Mouse (Mus musculus) bone marrow, adult 2 months (tissue): ENCODE results near the gene Stx18.

Source experiments
- CTCF ChIP-seq: fragments of 200-500 bp; IDR thresholded peaks from 2 replicates; pipeline ENCODE4 v1.5.1; 2011; ENCODE audit warnings: low read length, control low read depth; ENCODE audit not compliant: control insufficient read depth, insufficient read depth
- POLR2A ChIP-seq: fragments of 200-500 bp; IDR thresholded peaks from 2 replicates; pipeline ENCODE4 v1.6.1; 2011; ENCODE audit warnings: low read depth, mild to moderate bottlenecking, control low read depth, low read length, borderline replicate concordance; ENCODE audit not compliant: control insufficient read depth

DNA sequence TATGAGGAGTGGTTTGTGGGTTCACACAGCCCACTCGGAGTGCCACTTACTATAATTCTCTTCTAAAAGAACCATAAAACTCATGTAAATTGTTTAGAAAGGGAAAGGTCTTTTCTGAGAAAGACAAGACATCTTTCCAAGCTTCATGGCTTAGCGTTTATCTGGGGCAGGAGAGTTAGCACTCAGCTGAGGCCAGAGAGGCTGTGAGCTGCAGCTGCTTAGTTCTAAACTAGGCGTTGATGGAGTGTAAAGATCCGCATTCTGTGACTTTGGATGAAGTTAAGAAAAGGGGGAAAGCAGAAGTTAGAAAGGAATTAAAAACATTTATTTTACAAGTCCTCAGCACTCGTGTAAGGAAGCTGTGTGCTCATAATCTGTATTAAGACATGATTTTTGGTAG lies 24.8 kb downstream of the Stx18 start:
- TF ChIP-seq CTCF = no peak
- TF ChIP-seq POLR2A = no peak
